Mouse (Mus musculus) liver, embryonic 14.5 days (tissue): ENCODE data around the gene Pear1.

Source experiments
- CTCF ChIP-seq: IDR thresholded peaks from 2 replicates; pipeline ENCODE4 v1.5.1; 2016; ENCODE audit warnings: antibody characterized with exemption, low read depth, control low read depth
- EP300 ChIP-seq: IDR thresholded peaks from 2 replicates; pipeline ENCODE4 v1.6.1; 2016; ENCODE audit warnings: antibody characterized with exemption, low read depth

- TF ChIP-seq EP300, result no peak
- TF ChIP-seq CTCF, result no peak
These were observed 60.3 kb downstream of the Pear1 start for GRCm38 (mm10) chr3:87763683-87764289.
